Mouse (Mus musculus) adrenal gland, postnatal 25 days (tissue): ENCODE results near the gene Ubash3a. TPM values are rescaled to one million over a fixed set of nuclear protein-coding genes. Genes with fewer than 3 reads are reported as not detected.
A peak's percentile ranks its signal among the peaks of the same experiment; 100 is the strongest.

Experiments used
- DNase-seq: peaks from one replicate; pipeline ENCODE4 v3.0.0; 2021; ENCODE audit warnings: mixed read lengths
- long read RNA-seq: library from polyadenylated mRNA; stranded (forward); transcript quantifications from one replicate; pipeline ENCODE4 v2.0.0, GENCODE M21; 2021
- total RNA-seq: library from RNA; stranded (reverse); gene quantifications from 2 replicates; pipeline ENCODE4 v1.2.3, GENCODE M21; 2021

Gene Ubash3a
- not detected in 2 replicates for total RNA-seq
- long read RNA-seq, result 0 reads

DNA sequence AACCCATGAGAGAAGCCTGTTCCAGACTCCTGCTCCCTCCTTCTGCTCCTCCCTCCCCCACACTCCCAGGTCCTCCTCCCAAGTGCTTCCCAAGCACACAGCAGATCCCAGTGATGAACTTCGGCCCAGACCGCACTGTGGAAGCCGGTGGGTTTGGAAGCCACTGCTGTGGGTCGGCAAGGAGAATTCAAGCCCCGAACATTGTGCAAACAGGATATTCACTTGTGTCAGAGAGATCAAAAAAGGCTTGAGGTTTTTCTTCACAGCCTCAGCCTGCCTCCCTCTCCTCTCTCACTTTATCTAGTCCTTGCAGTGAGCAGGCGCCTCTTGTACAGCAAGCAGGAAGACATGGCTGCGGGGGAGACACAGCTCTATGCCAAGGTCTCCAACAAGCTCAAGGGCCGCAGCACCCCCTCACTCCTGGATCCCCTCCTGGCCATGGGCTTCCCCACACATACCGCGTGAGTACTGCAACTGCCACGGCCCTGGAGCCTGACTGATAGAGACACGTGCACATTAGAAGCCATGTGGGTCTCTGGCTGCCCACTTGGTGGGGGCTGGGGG lies at the start of gene Ubash3a:
Gene Ubash3a (plus strand): TSS at position 103 of the 564 bp plus-strand sequence.
- DNase-seq, result no peak

DNA sequence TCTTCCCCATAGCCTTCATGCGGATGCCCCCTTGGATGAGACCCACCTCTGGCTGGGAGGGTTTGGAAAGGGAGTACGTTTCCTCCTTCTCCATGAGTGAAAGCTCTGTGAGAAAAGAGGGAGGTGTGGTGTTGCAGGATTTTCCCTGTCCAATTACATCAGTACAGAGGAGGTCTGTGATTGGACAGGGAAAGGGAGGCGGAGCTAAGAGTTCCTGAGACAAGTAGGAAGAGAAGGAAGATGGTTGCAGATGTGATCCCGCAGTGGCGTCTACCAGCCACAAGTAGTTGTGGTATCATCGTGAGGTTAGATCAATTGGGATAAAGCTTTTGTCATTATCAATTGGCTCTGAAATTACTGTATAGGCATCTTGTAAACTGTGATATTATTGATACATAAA lies 49.8 kb upstream of the Ubash3a start:
- no peak for DNase-seq

DNA sequence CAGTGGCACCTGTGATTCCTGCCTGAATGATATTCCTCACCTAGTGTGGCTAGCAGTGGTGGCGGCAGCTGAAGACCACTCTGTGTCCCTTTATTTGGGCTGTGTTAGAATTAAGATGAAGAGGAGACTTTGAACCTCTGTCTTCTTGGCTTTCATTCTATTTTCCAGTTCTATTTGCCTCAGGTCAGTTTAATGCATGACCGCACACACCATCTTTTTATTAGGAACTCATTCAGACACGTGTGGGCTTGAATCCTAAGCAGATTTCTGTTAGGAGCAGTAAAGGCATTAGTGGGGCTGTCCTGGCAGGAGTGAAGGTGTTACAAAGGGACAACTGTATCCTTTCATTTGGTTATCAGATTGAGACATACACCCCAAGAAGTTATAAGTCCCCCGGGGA lies 47.4 kb upstream of the Ubash3a start:
- DNase-seq, result no peak

DNA sequence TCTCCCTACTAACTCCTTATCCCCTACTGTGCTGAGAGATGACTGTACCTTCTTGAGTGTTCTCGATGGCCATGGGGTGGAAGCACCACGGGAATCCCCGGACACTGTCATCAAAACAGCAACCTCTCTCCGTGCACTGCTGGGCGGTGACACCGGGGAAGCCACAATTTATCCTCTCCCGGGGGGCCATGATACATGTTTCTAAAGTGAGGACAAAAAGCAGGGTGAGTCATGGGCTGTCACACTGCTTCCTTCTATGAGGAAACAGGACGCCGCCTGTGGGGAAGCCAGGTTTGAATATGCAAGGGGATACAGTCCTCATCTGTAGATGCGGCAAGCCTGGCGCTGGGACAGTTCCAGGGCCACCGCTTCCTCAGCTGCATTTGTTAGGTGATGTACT lies 45.1 kb upstream of the Ubash3a start:
- no peak for DNase-seq

DNA sequence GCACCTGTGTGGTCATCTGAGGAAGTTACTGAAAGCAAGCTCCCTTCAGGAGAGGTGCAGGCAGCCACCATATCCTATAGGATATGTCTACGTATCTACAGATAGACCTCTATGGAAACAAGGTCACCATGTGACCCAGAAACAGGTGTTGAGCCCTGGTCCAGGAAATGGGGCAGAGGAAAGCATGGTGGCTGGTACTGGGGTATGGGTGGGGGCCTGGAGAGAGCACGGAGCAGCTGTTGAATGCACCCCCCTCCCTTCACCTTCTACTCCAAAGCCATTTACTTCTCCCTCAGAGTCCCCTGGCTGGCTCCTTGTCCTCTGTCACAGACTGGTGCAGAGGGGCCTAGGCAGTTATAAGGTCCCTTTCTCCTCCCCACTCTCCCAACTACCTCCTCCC lies 43.9 kb upstream of the Ubash3a start:
- DNase-seq, result no peak

DNA sequence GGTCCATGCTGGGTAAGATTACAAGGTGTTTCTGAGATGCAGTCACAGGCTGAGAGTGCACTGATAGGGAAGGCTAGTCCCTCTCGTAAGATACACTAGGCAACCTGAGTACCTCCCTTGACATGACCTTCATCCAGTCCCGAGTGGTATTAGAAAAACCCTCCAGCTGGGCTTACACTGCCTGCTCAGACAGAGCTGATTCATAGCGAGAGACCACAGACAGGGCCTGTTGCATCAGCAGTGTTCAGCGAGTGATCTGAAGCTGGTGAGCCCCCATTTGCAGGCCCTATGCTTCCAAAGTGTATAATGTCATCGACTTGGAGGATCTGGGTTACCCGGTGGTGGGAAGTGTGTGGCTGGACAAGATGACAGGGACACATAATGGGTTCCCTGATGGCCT lies 42.5 kb upstream of the Ubash3a start, which contains the start of gene Tff1:
Gene Tff1 (minus strand): TSS at position 151 of the 400 bp plus-strand sequence.
- no peak for DNase-seq

DNA sequence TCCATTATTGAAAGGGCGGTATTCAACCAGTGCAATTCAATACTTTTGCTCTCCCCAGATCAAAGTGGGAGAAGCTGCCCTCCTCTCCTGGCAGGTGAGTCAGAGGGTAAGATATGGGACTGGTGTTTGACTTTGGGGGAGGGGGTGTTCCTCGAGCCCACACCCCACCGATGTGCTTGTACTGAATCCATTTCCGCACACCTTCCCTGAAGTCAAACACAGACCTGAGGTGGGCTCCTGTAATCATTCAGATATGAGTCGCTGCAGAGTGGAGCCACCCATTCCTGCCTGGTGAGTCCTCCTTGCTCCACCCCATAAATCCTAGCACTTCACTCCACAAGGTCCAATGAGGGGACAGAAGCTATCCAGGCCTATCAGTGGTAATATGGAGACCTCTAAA lies 37.9 kb upstream of the Ubash3a start:
- no peak for DNase-seq

DNA sequence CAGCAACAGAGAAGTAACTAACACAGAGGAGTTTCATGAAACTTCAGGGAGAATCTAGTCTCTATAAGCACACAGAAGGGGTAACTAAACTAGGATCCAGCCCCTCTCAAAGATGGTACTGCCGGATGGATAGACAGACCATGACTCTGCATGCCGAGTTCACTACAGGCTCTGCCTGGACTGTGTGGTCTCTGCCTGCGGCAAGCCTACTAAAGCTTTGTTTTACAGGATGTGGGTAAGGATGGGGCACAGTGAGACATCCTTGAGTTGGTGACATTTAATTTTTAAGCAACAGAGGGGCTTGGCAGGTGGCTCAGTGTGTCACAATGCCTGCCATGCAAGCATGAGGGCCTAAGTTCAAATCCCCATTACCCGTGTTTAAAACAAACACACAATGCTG lies 31.4 kb upstream of the Ubash3a start:
- no peak for DNase-seq

DNA sequence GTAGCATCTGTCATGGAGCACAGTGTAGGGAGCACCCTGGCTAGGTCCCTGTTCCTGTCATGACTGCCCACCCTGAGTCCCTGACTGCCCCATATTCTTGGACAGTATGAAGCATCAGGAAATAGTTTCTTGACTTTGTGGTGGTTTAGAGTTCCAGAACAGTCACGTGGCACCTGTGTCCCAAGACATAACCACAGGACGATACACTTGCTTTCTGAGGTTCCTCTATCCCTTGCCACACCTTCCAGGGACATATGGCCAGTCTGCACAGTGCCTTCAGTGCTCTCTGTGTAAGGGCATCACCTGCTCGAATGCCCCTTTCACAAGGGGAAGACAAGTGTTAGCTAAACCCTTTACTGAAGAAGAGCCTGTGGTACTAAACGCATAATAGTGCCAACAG lies 26.2 kb upstream of the Ubash3a start:
- no peak for DNase-seq

DNA sequence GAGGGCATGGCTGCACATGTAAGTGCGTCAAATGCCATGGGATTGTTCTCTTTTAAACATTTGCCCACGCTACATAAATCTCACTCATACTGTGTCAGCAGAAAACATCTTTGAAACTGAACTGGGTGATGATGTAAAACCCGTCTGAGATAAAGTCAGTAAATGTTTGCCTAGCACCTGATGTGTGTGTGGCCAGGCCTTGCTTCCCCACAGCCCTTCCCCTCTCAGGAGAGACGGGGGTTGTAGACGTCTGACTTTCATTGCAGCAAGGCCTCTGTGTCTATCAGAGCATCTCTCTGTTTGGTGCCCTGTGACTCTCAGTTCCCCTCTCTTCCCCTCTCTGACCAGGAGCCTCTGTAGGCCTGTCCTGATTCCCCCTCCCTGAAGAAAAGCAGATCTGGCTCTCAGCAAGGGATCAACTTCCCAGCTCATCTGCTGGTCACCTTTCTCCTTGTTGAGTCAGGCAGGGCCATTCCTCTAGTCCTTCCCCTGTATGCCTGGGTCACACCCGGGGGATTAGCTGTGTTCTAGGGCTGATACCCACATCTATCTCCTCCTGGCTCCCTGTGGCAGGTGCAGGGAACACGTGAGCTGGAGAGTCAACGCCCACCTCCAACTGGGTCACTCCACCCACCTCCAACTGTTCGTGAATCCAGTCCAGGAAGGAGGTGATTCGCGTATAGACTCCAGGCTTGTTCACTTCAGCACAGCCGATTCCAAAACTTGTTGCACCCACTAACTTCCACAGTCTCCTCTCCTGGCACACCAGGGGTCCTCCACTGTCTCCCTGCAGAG lies 24.3 kb upstream of the Ubash3a start:
- DNase-seq, result no peak

DNA sequence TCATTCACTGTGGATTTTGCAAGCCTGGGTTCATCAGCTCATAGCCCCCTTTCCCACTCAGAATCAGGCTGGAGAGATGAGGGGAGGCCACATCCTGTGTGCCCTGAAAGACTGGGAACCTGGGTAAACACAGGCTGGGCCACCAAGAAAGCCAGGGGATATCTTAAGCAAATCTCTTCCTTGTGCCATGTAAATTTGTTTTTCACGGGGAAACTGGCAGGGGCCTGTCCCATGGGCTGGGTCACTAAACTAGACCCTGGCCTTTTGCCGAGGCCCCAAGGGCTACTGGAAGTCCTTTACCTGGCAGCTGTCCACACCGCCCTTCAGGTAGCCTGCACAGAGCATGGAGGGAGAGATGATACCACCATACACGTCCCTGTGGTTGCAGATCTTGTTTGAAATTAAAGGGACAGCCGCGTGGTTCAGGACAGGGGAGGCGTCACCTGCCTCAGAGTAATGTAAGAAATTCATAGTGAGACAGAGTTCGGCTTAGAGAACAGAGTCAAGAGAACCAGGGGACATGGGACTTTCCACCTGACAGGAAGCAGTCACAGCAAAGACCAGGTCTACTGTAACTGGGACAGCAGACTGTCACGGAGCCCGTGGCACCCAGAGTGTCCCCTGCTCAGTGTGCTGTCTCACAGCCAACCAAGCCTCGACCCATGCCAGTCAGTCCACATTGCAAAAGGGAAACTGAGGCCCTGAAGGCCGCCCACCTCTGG lies 23.2 kb upstream of the Ubash3a start:
- DNase-seq, result no peak

DNA sequence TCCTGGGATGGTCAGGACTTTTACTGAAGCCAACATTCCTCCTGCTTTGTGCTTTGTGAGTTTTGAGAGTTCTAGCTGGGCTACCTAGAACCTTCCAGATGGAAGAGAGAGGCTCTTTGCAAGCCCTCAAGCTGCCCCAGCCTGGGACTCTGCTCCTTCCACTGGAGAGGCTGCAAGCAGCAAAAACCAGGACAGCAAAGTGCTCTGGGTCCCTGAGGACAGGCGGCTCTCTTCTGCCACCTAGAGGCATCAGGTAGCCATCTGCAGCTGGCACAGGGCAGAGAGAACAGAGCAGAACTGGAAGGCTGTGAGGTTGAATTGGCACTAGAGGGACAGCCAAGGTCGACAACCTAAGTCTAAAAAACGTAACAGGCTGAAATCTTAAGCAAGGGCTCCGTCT lies 20.3 kb upstream of the Ubash3a start:
- peak; percentile 75 for DNase-seq

DNA sequence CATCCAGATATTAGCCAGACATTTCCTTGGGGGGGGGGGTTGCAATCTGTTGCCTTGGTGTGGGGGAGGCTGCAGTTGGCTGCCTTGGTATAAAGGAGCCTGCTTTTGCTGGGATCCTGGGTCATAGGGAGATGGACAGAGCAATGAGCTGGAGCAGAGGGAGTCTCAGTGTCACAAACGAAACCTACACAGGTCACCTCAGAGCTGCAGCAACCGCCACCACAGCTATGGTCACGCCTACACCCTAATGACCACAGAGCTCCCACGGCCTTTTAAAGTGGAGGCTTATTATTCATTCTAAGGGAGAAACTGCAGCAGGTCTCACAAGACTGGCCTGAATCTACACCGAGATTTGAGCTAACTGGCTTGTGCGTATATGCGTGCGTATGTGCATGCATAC lies 15.8 kb upstream of the Ubash3a start:
- DNase-seq, result no peak

DNA sequence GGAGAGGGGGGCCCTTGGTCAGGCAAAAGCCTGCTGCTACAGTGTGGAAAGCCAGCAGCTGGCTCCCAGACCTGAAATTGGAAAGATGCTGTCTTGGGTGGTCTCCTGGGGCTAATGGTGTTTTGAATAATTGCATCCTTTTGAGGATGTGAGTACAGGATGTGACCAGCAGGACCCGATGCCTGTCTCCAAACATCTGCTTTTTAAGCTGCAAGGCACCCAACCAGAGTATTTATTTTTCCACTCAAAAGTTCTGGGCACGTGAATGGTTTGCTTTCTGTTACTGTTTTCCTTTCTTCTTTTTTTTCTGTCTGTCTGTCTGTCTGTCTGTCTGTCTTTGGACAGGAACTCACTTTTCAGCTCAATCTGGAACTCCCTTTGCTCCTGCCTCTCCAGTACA lies 15.0 kb upstream of the Ubash3a start:
- DNase-seq, result no peak

DNA sequence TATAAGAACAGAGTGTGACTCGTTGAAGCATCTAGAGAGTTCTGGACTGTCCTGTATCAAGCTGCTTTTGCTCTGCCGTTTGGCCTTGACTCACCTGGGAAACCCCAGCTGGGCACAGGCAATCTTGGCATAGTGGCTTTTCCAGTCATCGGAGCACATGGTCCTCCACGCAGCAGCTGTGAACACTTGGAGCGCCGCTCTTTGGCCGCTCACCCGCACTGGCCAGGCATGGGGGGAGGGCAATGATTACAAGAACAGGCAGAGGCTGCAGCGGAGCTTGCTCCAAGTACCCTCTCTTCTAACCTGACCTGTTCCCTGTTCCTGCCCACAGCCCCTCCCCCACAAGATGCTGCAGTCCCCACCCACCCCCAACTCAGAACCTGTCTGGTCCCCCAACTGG lies 14.3 kb upstream of the Ubash3a start:
- no peak for DNase-seq

DNA sequence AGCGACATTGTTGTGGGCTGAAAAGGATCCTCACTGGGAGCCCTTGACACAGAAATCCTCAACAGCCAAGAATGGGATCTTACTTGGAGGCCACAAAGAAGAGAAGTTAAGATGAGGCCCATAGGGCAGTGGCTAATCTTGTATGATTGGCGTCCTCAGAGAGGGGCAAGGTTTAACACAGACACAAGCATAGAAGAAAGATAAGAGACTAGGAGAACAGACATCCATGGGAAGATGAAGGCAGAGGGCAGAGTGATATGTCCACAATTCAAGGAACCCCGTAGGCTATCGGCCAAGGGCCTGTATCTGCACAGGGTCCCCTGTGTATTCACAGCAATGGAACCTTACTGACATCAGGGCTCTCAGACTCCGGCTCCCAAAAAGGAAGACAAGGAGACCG lies 12.5 kb upstream of the Ubash3a start:
- DNase-seq, result no peak

DNA sequence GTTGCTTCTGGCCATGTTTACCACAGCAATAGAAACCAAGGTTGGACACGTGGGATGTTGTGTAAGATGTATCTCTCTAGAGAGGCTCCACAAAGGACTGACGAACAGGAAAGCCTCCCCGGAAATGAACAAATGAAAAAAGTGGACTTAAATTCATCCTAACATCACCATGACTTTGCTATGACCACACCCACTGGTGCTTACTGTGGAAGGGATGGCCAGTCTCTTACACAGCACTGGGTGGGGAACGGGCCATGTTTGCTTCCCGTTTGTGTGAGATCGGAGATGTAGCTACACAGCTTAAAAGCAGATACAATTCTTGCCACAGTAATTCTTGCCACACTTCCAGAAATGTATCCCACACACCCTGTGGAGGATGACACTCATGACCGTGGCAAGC lies 11.4 kb upstream of the Ubash3a start:
- no peak for DNase-seq

DNA sequence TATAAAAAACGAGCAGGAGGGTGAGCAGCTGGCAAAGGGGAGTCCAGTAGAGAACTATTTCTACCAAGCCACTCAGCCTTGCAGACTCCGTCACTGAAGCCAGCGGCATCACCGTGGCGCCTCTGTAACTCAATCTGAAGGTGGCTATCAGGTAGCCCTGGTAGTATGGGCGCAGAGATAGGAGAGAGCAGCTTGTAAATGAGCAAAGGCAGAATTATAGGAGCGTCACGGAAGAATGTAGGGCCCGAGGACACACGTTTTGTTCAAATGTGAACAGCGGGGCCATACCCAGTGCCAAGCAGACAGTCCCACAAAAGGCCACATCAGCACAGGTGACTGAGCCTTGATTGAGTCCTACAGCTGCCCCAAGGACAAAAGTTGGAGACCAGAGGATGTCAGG lies 8.8 kb upstream of the Ubash3a start, which contains the start of gene Tmprss3:
Gene Tmprss3 (minus strand): TSS at position 101 of the 400 bp plus-strand sequence.
- DNase-seq, result no peak

DNA sequence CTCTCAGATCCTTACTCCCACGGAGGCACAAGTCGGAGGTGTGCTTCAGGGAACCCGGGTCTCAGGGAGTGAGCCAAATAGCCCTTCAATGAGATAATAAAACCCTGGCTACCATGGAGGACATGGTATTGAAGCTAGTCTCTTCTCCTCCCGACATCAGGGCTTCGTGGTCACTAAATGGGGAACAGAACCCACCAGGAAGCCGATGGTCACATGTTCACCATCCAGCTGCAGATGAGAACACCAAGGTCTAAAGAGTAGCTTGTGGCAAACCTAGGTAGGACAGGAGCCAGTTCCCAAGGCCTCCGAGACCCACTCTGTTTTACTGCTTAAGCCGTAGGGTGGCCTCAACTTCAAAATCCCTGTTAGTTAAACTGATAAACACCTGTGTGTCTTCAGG lies 981 bp downstream of the Ubash3a start:
- DNase-seq, result no peak

DNA sequence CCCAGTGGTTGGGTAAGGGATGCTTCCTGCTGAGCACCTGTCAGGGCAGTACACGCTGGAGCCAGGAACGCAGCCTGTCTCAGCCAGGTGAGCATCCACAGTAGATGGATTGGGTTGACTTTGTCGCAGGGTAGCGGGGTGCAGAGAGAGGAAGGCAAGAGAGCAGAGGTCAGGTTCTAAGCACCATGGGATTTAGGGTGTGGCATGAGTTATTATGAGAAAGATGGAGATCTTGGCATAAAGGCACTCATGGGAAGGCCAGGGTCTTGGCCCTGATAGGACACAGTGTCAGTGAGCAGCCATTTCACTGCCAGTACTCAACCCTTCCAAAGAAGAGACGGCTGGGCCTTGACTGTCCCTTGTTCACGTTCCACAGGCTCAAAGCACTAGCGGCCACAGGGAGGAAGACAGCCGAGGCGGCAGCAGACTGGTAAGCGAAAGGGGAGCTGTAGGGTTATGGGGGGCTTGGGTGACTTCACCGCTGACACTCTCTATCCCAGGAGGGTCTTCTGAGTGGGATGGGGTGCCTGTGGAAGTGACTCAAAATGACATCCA lies 1.8 kb downstream of the Ubash3a start:
- no peak for DNase-seq

DNA sequence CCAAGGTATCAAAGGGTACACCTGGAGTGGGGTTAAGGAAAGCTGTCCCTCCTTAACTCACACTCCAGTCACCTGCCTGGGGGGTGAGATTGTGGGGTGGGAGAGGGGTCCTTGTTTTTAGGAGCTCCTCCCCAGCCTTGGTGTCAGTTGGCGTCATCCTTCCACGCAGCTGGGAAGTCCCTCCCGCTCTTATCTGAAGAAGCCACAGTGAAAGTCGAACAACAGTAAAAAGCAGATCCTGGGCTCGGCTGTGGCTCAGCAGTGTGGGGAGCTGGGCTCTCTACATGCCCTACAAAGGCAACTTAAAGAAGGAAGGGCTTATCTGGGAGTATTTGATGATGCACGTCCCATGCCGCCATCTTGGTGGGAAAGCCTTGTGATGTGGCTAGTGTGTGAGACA lies 2.6 kb downstream of the Ubash3a start:
- no peak for DNase-seq

DNA sequence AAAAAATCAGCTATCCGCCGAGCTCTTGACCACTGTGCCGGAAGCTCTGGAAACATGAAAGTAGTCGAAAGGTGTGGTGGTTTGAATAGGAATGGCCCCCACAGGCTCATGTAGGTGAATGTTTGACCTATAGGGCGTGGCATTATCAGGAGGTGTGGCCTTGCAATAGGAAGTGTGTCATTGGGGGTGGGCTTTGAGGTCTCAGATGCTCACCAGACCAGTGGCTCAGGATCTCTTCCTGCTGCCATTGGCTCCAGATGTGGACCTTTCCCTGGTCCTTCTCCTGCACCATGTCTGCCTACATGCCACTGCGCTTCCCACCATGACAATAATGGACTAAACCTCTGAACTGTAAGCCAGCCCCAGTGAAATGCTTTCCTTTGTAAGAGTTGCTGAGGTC lies 4.2 kb downstream of the Ubash3a start:
- DNase-seq, result no peak
